Mouse (Mus musculus) MEL (cell line): ENCODE measurements around the gene Mcidas.

ENCODE experiments used
- CHD2 ChIP-seq: IDR thresholded peaks from 2 replicates; pipeline ENCODE4 v1.6.1; 2011; ENCODE audit warnings: low read length, improper control_type of control experiment
- EP300 ChIP-seq, 2 experiments: IDR thresholded peaks; 2 replicates each; pipeline ENCODE4 v1.6.1; 2011; ENCODE audit warnings: improper control_type of control experiment in 2 of 2, low read length in 2 of 2, low read depth in 1 of 2, mild to moderate bottlenecking in 1 of 2
- GATA1 ChIP-seq: IDR thresholded peaks from 2 replicates; pipeline ENCODE4 v1.6.1; 2011; ENCODE audit warnings: low read depth, low read length, improper control_type of control experiment
- MAX ChIP-seq: IDR thresholded peaks from 2 replicates; pipeline ENCODE4 v1.6.1; 2011; ENCODE audit warnings: low read length, improper control_type of control experiment
- POLR2A ChIP-seq, 2 experiments: IDR thresholded peaks; 2 replicates each; pipeline ENCODE4 v1.6.1; 2011 to 2012; ENCODE audit warnings: low read length in 2 of 2, mild to moderate bottlenecking in 2 of 2, control low read depth in 1 of 2, improper control_type of control experiment in 1 of 2, low read depth in 1 of 2, moderate library complexity in 1 of 2; ENCODE audit not compliant: control insufficient read depth in 1 of 2, insufficient read depth in 1 of 2, poor library complexity in 1 of 2
- SIN3A ChIP-seq: IDR thresholded peaks from 2 replicates; pipeline ENCODE4 v1.6.1; 2012; ENCODE audit warnings: low read length, improper control_type of control experiment, inconsistent platforms
- ZC3H11A ChIP-seq: IDR thresholded peaks from 2 replicates; pipeline ENCODE4 v1.6.1; 2012; ENCODE audit warnings: low read depth, mild to moderate bottlenecking, inconsistent platforms, low read length, improper control_type of control experiment

DNA sequence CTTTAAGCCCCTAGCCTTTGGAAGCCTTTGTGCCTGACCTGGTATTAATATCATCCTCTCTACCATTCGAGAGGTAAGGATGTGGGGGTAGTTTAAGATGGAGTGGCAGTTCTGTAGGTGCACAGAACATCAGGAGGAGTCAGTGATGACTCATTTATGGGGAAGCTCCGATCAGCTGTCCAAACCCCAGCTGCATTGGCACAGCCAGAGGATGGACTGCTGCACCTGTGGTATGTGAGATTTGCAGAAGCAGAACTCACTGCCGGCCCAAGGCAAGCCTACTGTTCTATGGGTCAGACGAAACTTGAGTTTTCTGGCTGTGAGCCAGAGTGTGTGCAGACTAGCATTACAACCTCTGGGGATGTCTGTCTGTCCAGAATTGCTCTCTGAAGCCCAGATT, 2.8 kb downstream of the Mcidas start:
- TF ChIP-seq SIN3A (no peak), EP300 (IDR thresholded peaks at IDR 0.05; ENCODE audit: low read depth in 1 of 2, low read length in 2 of 2) (no peak), ZC3H11A (no peak), POLR2A (IDR thresholded peaks at IDR 0.05; ENCODE audit: control insufficient read depth in 1 of 2, insufficient read depth in 1 of 2, low read depth in 1 of 2, low read length in 2 of 2, poor library complexity in 1 of 2) (no peak), CHD2 (no peak), GATA1 (no peak), MAX (no peak)
